29 mouse cellular contexts compared by ENCODE assay signal in the genomic region with DNA sequence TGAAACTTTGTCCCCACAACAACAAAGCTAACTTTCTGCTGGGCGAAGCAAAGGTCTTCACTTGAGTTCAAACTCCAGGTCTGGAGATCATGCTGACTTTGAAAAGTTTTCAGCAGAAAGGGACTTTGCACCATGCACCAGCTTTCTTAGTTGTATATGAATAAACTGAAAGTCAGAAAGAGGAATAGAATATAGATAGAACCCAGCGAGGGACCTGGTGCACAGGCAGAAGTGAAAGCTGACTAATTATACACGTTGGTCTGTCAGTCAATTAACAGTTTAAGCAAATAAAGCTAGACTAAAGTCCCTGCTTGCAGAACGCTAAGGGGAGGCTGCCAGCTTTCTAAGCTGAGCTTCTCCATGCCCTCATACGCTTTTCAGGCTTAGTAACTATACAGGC. TPM values are rescaled to one million over a fixed set of nuclear protein-coding genes. Genes with fewer than 3 reads are reported as not detected.
DNase-seq lines count a peak whose midpoint lies in the region; ATAC-seq and TF ChIP-seq lines count a peak whose summit lies in the region.
"Had no signal": no experiment of that assay in that cellular context is flagged by ENCODE, and none has a peak within 500 bp of the region (broad histone marks: within the 10 kb centered on the region; RNA-seq: fewer than 3 reads in every experiment).

No protein-coding gene starts in this region.

- H3K9ac ChIP-seq in kidney, embryonic 14.5 days (ENCODE audit: low read depth, low read length) = no peak overlapping the region
- H3K9ac ChIP-seq in liver, embryonic 15.5 days = no peak overlapping the region
- H3K9ac ChIP-seq: forebrain, embryonic 12.5 days; heart, embryonic 15.5 days; limb, embryonic 12.5 days; lung, embryonic 15.5 days; midbrain, embryonic 13.5 days; neural tube, embryonic 13.5 days; stomach, embryonic 15.5 days had no signal

- H3K4me2 ChIP-seq in kidney, embryonic 14.5 days (replicated peaks; ENCODE audit: low read depth, low read length) = no peak overlapping the region
- H3K4me2 ChIP-seq in liver, embryonic 15.5 days = 0 out of 2 replicates have a peak overlapping the region, but pooled peaks have one; percentile 32
- H3K4me2 ChIP-seq: forebrain, embryonic 12.5 days; heart, embryonic 15.5 days; limb, embryonic 12.5 days; lung, embryonic 15.5 days; midbrain, embryonic 13.5 days; neural tube, embryonic 13.5 days; stomach, embryonic 15.5 days had no signal

- no peaks in the 10 kb centered on the region for H3K27me3 ChIP-seq in kidney, embryonic 14.5 days (ENCODE audit: control insufficient read depth, insufficient read depth, low read length)
- no peaks in the 10 kb centered on the region for H3K27me3 ChIP-seq in spleen, adult 2 months (ENCODE audit: control insufficient read depth, insufficient read depth, low read length)
- no peaks in the 10 kb centered on the region for H3K27me3 ChIP-seq in liver, embryonic 15.5 days
- H3K27me3 ChIP-seq: forebrain, embryonic 12.5 days; heart, embryonic 15.5 days; limb, embryonic 12.5 days; lung, embryonic 15.5 days; midbrain, embryonic 13.5 days; neural tube, embryonic 13.5 days; stomach, embryonic 15.5 days had no signal

- ATAC-seq in kidney, embryonic 14.5 days (ENCODE audit: low FRiP score, low TSS enrichment) = no peak
- no peak; the same call in 1 of the 2 replicates for ATAC-seq in liver, embryonic 15.5 days (ENCODE audit: insufficient read depth)
- ATAC-seq: hindbrain, embryonic 16.5 days; midbrain, embryonic 13.5 days had no signal

- no peaks in the 10 kb centered on the region for H3K9me3 ChIP-seq in kidney, embryonic 14.5 days (ENCODE audit: control insufficient read depth, low read length)
- no peaks in the 10 kb centered on the region for H3K9me3 ChIP-seq in liver, embryonic 15.5 days (replicated peaks)
- H3K9me3 ChIP-seq: forebrain, embryonic 12.5 days; heart, embryonic 15.5 days; limb, embryonic 12.5 days; lung, embryonic 15.5 days; midbrain, embryonic 13.5 days; neural tube, embryonic 13.5 days; stomach, embryonic 15.5 days had no signal

- no peak overlapping the region for H3K4me3 ChIP-seq in kidney, embryonic 14.5 days (ENCODE audit: low read length)
- no peak overlapping the region for H3K4me3 ChIP-seq in spleen, adult 2 months (ENCODE audit: extremely low read depth, insufficient read depth, insufficient read length)
- H3K4me3 ChIP-seq in liver, embryonic 15.5 days (replicated peaks) = no peak overlapping the region
- H3K4me3 ChIP-seq: forebrain, embryonic 12.5 days; heart, embryonic 15.5 days; limb, embryonic 12.5 days; lung, embryonic 15.5 days; midbrain, embryonic 13.5 days; neural tube, embryonic 13.5 days; stomach, embryonic 15.5 days had no signal

- no peaks in the 10 kb centered on the region for H3K36me3 ChIP-seq in kidney, embryonic 14.5 days (ENCODE audit: control insufficient read depth, insufficient read depth, low read length)
- H3K36me3 ChIP-seq in spleen, adult 2 months (ENCODE audit: control insufficient read depth, insufficient read depth, low read length) = no peaks in the 10 kb centered on the region
- H3K36me3 ChIP-seq in liver, embryonic 15.5 days (replicated peaks) = no peaks in the 10 kb centered on the region
- H3K36me3 ChIP-seq: forebrain, embryonic 12.5 days; heart, embryonic 15.5 days; limb, embryonic 12.5 days; lung, embryonic 15.5 days; midbrain, embryonic 13.5 days; neural tube, embryonic 13.5 days; stomach, embryonic 15.5 days had no signal

- TF ChIP-seq CTCF in spleen, adult 2 months (IDR thresholded peaks at IDR 0.05; ENCODE audit: extremely low read depth, insufficient read depth, insufficient read length, insufficient replicate concordance) = no peak

- DNase-seq in kidney, adult 8-10 months = peak; percentile 39 to 52
- peak; percentile 5 to 9 for DNase-seq in spleen, adult 2 months (ENCODE audit: low read depth in 1 of 2, low spot score in 2 of 2)
- no peak for DNase-seq in spleen, adult 12 weeks (ENCODE audit: low spot score)
- no peak for DNase-seq in lung, postnatal 10 days
- no peak for DNase-seq in heart, adult 8-10 months (ENCODE audit: low spot score)
- DNase-seq: cerebellum, adult 18-20 months; cerebellum, postnatal 36 days; gastrocnemius, postnatal 10 days; heart, adult 18-20 months; heart, postnatal 4 days; right cerebral cortex, adult 18-20 months; thymus, adult 18-20 months had no signal

- TF ChIP-seq POLR2A in spleen, adult 2 months (IDR thresholded peaks at IDR 0.05; ENCODE audit: low read depth, low read length) = no peak

- 84% methylated on average over 5 of the region's 5 CpGs for WGBS in kidney, embryonic 14.5 days
- WGBS in spleen, adult 2 months = 47% methylated on average over 5 of the region's 5 CpGs
- 51% methylated on average over 5 of the region's 5 CpGs for WGBS in liver, embryonic 15.5 days (ENCODE audit: insufficient replicate concordance)

- H3K27ac ChIP-seq in kidney, embryonic 14.5 days (ENCODE audit: low read depth, low read length) = no peak overlapping the region
- no peak overlapping the region for H3K27ac ChIP-seq in spleen, adult 2 months (ENCODE audit: insufficient read depth, low read length)
- H3K27ac ChIP-seq in liver, embryonic 15.5 days (replicated peaks) = 0 out of 2 replicates have a peak overlapping the region, but pooled peaks have one; percentile 8
- H3K27ac ChIP-seq: forebrain, embryonic 12.5 days; heart, embryonic 15.5 days; limb, embryonic 12.5 days; lung, embryonic 15.5 days; macrophage; midbrain, embryonic 13.5 days; neural tube, embryonic 13.5 days; stomach, embryonic 15.5 days had no signal

- H3K4me1 ChIP-seq in kidney, embryonic 14.5 days (ENCODE audit: control insufficient read depth, insufficient read depth, low read length) = no peaks in the 10 kb centered on the region
- peaks cover 2% of the 10 kb centered on the region; the same call in 1 of the 2 replicates for H3K4me1 ChIP-seq in spleen, adult 2 months (ENCODE audit: control insufficient read depth, insufficient read depth, insufficient read length)
- H3K4me1 ChIP-seq in liver, embryonic 15.5 days (replicated peaks) = no peaks in the 10 kb centered on the region
- H3K4me1 ChIP-seq: forebrain, embryonic 12.5 days; heart, embryonic 15.5 days; limb, embryonic 12.5 days; lung, embryonic 15.5 days; midbrain, embryonic 13.5 days; neural tube, embryonic 13.5 days; stomach, embryonic 15.5 days had no signal

RNA-seq across cellular contexts. Expression of a gene that starts 8.0 kb away (rescaled TPM):
- polyA plus RNA-seq in kidney, embryonic 14.5 days (2014; fragmentation: Nextera tagmentation; extraction: Ambion mirVana) = not detected in 2 replicates
- polyA plus RNA-seq in spleen, adult 2 months (2012; rRNA removed) = 0.74 and 1.9 TPM in 2 replicates
- polyA plus RNA-seq in liver, embryonic 15.5 days (2015; fragmentation: Nextera tagmentation; extraction: Ambion mirVana) = 49.7 and 60.1 TPM in 2 replicates
- not detected for total RNA-seq in heart, adult 8-10 months (2022)
- total RNA-seq: adrenal gland, adult 18-20 months; gastrocnemius, postnatal 10 days; heart, adult 18-20 months; heart, postnatal 4 days; layer of hippocampus, postnatal 10 days; left cerebral cortex, adult 8-10 months had no signal
- polyA plus RNA-seq: C2C12; embryonic facial prominence, embryonic 11.5 days; forebrain, embryonic 12.5 days; heart, embryonic 15.5 days; hindbrain, embryonic 16.5 days; limb, embryonic 12.5 days; lung, embryonic 15.5 days; macrophage had no signal

RNA-seq across cellular contexts. Expression of a gene that starts 36.0 kb away (rescaled TPM):
- polyA plus RNA-seq in kidney, embryonic 14.5 days (2014; fragmentation: Nextera tagmentation; extraction: Ambion mirVana) = 0.34 TPM in 1 of 2 replicates, not detected in the other
- polyA plus RNA-seq in spleen, adult 2 months (2012; rRNA removed) = 1.6 and 1.9 TPM in 2 replicates
- polyA plus RNA-seq in liver, embryonic 15.5 days (2015; fragmentation: Nextera tagmentation; extraction: Ambion mirVana) = 0.09 TPM in 1 of 2 replicates, not detected in the other
- total RNA-seq in heart, adult 8-10 months (2022) = not detected
- total RNA-seq: adrenal gland, adult 18-20 months; adrenal gland, postnatal 4 days; heart, postnatal 4 days; layer of hippocampus, postnatal 10 days; left cerebral cortex, adult 8-10 months had no signal
- polyA plus RNA-seq: C2C12; embryonic facial prominence, embryonic 11.5 days; forebrain, embryonic 12.5 days; hindbrain, embryonic 16.5 days; limb, embryonic 12.5 days; midbrain, embryonic 13.5 days; neural tube, embryonic 13.5 days; stomach, embryonic 15.5 days had no signal

Comparison
In these comparisons a context has a peak if more than half of its experiments do, and no peak if none do; other contexts are left out.
1. DNase-seq: peak in kidney, adult 8-10 months (2 of 2) and spleen, adult 2 months (2 of 2); none in spleen, adult 12 weeks (single experiment), lung, postnatal 10 days (single experiment) and heart, adult 8-10 months (single experiment).
2. RNA of a gene that starts 8.0 kb away (polyA plus RNA-seq): 49.7 to 60.1 TPM in liver, embryonic 15.5 days; 0.74 to 1.9 TPM in spleen, adult 2 months and not detected in kidney, embryonic 14.5 days; every median in the first group is over 10 times any median in the second.